Mouse (Mus musculus): ENCODE results near the gene Atp6v0a1. TPM values are rescaled to one million over a fixed set of nuclear protein-coding genes. Genes with fewer than 3 reads are reported as not detected.

The Atp6v0a1 gene
- total RNA-seq, 2 experiments from 2014 or later = 442 to 461 TPM

DNA sequence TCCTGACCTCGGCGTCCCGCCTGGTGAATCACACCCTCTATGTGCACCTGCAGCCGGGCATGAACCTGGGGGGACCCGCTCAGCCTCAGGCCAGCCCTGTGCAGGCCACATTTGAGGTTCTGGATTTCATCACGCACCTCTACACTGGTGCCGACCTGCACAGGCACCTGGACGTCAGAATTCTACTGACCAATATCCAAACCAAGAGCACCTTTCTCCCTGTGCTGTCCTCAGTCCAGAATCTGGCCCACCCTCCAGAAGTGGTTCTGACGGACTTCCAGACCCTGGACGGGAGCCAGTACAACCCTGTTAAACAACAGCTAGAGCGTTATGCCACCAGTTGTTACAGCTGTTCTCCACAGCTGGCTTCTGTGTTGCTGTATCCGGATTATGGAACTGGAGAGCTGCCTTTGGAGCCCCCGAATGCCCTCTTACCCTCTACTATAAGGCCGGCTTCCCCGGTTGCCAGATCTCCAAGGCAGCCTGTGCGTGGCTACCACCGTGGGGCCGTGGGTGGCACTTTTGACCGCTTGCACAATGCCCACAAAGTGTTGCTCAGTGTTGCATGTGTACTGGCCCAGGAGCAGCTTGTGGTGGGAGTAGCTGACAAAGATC lies 73.9 kb downstream of the Atp6v0a1 start:
- no peak for DNase-seq (ENCODE audit: extremely low spot score in 1 of 2, low spot score in 2 of 2)
- intact Hi-C loops (cut with DNase I) = loop anchor here (2.0 kb wide), 1 partner anchor 94 kb away; no protein-coding TSS in a partner anchor
- no peak for TF ChIP-seq CTCF (IDR thresholded peaks at IDR 0.05)
- peak overlapping the region; percentile 96 for H3K27ac ChIP-seq
- peak overlapping the region; percentile 91 for H3K4me3 ChIP-seq

DNA sequence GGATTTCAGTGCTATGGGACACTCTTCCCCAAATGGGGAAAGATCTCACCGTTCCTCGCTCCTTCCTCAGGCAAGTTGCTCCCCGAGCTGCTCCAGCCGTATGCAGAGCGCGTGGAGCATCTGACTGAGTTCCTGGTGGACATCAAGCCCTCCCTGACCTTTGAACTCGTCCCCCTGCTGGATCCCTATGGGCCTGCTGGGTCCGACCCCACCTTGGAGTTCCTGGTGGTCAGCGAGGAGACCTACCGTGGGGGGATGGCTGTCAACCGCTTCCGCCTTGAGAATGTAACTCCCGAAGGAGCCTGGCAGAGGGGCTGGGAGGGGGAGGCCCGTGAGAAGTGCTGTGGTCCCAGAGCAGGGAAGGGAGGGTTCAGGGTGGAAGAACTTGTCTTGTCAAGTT lies 75.0 kb downstream of the Atp6v0a1 start:
- DNase-seq (ENCODE audit: extremely low spot score in 1 of 2, low spot score in 2 of 2) = no peak
- no peak for TF ChIP-seq CTCF (IDR thresholded peaks at IDR 0.05)
- intact Hi-C loops (cut with DNase I) = no loop called here
- Histone ChIP-seq H3K4me3 (no peak overlapping the region), H3K27ac (no peak overlapping the region)

DNA sequence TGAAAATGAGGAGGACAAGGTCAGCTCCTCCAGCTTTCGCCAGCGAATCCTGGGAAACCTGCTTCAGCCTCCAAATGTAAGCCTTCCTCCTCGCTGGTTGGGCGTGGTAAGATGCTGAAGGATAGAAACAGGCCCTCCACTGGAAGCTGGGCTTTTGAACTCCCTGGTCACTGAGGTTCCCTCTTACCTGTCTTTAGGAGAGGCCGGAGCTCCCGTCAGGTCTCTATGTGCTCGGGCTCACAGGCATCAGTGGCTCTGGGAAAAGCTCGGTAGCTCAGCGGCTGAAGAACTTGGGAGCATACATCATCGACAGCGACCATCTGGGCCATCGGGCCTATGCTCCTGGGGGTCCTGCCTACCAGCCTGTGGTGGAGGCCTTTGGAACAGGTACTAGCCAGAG lies 75.6 kb downstream of the Atp6v0a1 start:
- Histone ChIP-seq H3K27ac (no peak overlapping the region), H3K4me3 (no peak overlapping the region)
- TF ChIP-seq CTCF (IDR thresholded peaks at IDR 0.05) = no peak
- intact Hi-C loops (cut with DNase I) = no loop called here
- DNase-seq (ENCODE audit: extremely low spot score in 1 of 2, low spot score in 2 of 2) = no peak

DNA sequence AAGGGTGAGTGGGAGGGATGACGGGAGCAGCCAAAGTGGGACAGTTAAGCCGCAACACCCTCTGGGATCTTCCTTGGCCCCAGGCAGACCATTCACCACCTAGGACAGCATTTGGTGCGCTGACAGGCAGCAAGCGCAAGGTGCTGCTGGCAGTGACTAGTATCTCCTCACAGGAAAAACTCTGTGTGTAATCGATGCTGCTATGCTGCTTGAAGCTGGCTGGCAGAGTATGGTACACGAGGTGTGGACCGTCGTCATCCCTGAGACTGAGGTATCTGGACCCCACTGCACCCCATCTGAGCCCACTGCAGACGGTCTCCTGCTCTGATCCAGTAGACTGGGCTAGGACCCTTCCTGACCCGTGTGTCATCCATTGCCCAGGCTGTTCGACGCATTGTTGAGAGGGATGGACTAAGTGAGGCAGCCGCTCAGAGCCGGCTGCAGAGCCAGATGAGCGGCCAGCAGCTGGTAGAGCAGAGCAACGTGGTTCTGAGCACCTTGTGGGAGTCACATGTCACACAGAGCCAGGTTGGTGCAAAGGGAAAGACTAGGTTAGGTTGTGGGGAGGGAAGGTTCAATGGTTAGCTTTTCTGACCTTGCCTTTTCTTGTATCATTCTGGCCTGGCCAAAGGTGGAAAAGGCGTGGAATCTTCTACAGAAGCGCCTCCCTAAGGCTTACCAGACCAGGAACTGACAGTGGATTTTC lies 76.5 kb downstream of the Atp6v0a1 start:
- intact Hi-C loops (cut with DNase I) = no loop called here
- Histone ChIP-seq H3K27ac (no peak overlapping the region), H3K4me3 (no peak overlapping the region)
- no peak for TF ChIP-seq CTCF (IDR thresholded peaks at IDR 0.05)
- DNase-seq (ENCODE audit: extremely low spot score in 1 of 2, low spot score in 2 of 2) = no peak

DNA sequence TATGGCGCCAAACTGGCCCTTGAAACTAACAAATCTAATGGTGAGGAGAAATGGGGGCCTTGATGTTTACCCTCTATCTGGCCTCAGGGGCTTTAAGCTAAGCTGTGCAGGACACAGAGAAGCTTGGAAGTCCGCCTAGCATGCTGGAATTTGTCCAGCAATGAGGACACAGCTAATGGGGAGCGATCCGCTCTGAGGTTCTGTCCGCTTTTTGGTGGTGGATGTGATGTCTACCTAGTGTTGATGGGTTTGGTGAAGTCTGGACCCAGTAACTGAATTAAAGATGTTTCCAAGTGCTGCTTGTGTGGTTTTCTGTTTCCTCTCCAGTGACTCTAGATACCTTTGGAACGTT lies 77.0 kb downstream of the Atp6v0a1 start:
- intact Hi-C loops (cut with DNase I) = no loop called here
- TF ChIP-seq CTCF (IDR thresholded peaks at IDR 0.05) = no peak
- DNase-seq (ENCODE audit: extremely low spot score in 1 of 2, low spot score in 2 of 2) = no peak
- peak overlapping the region; percentile 91; the same call in 1 of the 2 replicates for H3K4me3 ChIP-seq
- H3K27ac ChIP-seq = peak overlapping the region; percentile 89

DNA sequence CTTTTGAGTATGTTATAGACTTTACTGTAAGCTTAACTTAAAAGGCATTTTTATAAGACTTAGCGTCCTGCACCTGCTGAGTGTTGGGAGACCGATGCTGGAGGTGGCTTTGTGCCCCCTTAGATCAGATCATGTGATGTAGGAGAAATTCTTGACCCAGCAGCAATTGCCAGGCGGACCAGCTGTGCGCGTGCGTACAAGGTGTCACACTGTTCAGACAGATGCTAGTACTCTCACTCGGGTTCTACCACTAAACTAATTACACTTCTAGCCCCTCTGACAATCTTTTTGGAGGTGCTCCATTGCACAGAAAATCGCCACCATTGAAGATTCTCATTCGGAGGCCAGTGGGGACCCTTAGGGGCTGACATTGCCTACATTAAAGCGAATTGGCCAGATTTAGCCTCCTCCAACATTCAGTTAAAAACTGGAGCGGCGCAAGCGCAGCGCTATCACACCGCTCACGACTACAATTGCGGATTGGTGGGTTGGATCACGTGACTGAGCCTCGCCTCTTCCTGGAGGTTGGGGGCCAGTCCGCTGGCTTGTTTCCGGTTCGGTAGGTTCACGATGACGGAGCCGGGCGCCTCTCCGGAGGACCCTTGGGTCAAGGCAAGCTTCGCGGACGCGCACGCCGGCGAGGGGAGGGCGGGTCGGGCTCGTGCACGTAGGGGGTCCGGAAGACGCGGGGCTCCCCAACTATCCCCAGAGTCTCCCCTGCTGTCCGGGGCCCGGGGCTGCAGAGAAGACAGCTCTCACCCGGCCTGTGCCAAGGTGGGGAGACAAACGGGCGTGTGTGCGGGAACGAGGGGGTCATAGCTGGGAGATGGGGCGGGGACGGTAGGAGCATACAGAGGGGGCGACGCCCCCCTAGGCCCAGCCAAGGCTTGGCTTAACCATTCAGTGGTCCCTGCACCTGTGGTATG lies 77.8 kb downstream of the Atp6v0a1 start, which contains the start of gene Mlx:
Gene Mlx, plus strand, starts transcription at position 522 of the 926 bp plus-strand sequence.
- peak; percentile 89 to 90 for DNase-seq (ENCODE audit: extremely low spot score in 1 of 2, low spot score in 2 of 2)
- TF ChIP-seq CTCF (IDR thresholded peaks at IDR 0.05) = no peak
- intact Hi-C loops (cut with DNase I) = no loop called here

DNA sequence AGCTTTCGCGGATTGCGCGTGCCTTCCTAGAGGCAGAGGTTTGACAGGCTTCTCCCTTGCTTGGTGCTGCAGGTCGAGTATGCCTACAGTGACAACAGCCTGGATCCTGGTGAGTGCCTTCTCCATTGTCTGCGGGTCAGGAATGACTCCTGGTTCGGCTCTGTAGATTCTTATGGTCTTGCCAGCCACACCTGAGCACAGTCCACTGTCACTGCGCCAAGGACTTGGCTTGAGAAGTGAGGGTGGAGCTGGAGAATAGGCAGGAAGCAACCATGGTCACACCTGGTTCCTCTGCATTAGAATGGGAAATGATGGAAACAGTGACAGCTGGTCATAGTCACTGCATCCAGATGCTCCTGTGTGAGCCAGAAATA lies 78.4 kb downstream of the Atp6v0a1 start:
- H3K4me3 ChIP-seq = peak overlapping the region; percentile 91
- no peak for DNase-seq (ENCODE audit: extremely low spot score in 1 of 2, low spot score in 2 of 2)
- intact Hi-C loops (cut with DNase I) = no loop called here
- H3K27ac ChIP-seq = peak overlapping the region; percentile 89
- no peak for TF ChIP-seq CTCF (IDR thresholded peaks at IDR 0.05)

More for the DNA sequence above, 77.8 kb downstream of the Atp6v0a1 start, which contains the start of gene Mlx:
- Histone ChIP-seq H3K4me3 (peak within 1 kb of the TSS; percentile 91), H3K27ac (peak within 1 kb of the TSS; percentile 89)

DNA sequence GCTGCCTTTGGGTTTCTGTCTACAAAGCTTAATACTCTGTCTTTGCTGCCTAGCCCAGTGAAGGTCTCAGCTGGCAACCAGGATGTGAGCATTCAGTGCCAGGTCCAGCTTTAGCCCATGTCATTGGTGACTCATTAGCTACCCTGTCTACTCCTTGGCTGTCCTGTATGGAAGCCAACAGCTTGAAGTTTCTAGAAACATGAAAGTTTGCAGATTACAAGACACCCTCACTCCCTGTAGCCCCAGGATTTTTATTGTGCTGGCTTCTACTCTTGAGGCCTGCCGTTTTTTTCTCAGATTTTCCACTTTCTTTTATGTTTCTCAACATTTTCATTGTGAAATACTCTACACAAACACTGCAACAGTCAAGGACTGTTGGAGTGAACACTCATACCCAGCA lies 80.7 kb downstream of the Atp6v0a1 start:
- DNase-seq (ENCODE audit: extremely low spot score in 1 of 2, low spot score in 2 of 2) = no peak
- intact Hi-C loops (cut with DNase I) = no loop called here
- Histone ChIP-seq H3K4me3 (no peak overlapping the region), H3K27ac (no peak overlapping the region)
- no peak for TF ChIP-seq CTCF (IDR thresholded peaks at IDR 0.05)

DNA sequence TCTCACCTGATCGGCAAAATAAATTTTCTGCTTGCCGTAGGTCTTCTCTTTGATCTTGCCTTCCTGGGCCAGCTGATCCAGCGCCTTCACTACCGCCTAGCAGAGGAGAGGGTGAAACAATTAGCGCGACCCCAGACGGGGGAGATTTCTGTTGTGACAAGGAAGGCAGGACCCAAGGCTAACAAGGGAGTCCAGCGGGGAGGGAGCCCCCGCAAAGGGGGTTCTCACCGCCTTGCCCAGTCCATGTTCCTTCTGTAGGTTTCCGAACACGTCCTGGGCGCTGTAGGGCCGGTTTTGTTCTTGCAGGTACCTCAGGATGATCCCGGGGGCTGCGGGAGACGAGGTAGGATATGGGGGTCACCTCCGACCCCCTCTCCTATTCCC lies 85.7 kb downstream of the Atp6v0a1 start:
- no peak for TF ChIP-seq CTCF (IDR thresholded peaks at IDR 0.05)
- peak overlapping the region; percentile 91 for H3K4me3 ChIP-seq
- intact Hi-C loops (cut with DNase I) = loop anchor here (1.0 kb wide), 1 partner anchor 82 kb away; no protein-coding TSS in a partner anchor
- DNase-seq (ENCODE audit: extremely low spot score in 1 of 2, low spot score in 2 of 2) = no peak
- H3K27ac ChIP-seq = no peak overlapping the region

DNA sequence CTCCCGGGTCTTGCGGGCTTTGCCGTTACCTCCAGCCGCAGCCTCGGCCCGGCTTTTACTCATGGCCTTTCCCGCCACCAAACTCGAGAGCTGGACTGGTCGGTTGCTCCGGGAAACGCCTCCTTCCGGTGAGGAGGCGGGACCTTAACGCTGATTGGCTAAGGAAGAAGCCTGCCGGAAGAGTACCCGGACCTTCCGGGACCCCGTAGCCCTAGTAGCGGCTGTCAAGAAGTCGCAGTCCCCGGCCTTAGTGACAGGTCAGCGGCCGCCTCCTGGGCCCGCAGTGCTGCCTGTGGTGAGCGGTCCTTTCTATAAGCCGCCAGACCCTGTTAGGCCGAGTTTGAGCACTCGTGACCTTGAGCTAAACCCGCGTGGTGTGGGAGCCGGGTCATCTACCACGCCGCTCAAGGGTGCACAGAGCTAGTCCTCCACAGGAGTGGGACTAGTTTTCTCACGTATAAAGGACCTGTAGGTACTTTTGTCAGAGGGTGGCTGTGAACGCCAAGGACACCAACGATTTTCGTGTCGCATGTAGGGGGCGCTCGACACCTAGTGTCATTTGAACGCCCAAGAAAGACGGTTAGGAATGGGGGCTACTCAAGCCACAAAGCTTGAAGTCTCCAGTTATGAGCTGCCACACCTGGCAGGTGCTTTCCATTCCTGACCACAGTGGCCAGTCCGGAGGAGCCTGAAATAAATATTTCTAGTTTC lies 86.2 kb downstream of the Atp6v0a1 start, which contains the start of gene Psmc3ip:
Gene Psmc3ip, minus strand, starts transcription at position 123 of the 711 bp plus-strand sequence.
- peak; percentile 83 for TF ChIP-seq CTCF (IDR thresholded peaks at IDR 0.05)
- peak within 1 kb of the TSS; percentile 91 for H3K4me3 ChIP-seq
- H3K27ac ChIP-seq = peak within 1 kb of the TSS; percentile 92

DNA sequence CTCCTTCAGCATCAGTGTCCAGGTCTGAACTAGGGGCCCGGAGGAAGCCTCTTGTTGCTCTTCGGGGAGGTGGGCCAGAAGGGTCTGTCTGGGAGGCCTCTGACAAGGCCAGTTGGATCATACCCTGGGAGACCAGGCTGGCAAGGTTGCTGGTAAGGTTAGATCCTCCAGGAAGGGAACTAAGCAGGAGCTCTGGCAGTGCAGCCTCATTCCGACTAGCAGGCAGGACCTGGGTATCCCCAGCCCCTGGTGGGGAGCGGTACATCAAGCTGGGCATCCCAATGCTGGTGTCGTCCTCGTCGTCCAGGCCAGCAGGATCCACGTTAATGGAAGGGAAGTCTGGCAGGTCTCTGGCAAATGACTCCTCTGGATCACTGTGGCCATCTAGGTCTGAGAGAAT lies 89.0 kb downstream of the Atp6v0a1 start:
- Histone ChIP-seq H3K27ac (no peak overlapping the region), H3K4me3 (no peak overlapping the region)
- intact Hi-C loops (cut with DNase I) = no loop called here
- DNase-seq (ENCODE audit: extremely low spot score in 1 of 2, low spot score in 2 of 2) = no peak
- TF ChIP-seq CTCF (IDR thresholded peaks at IDR 0.05) = no peak

More for the DNA sequence above, 86.2 kb downstream of the Atp6v0a1 start, which contains the start of gene Psmc3ip:
- intact Hi-C loops (cut with DNase I) = loop anchor here (1.0 kb wide), 1 partner anchor 82 kb away; no protein-coding TSS in a partner anchor
- DNase-seq (ENCODE audit: extremely low spot score in 1 of 2, low spot score in 2 of 2) = peak; percentile 93
